Comparison of ENCODE assay signal across 17 mouse cellular contexts in genomic region chr12:87132784-87133183, GRCm38 (mm10). TPM values are rescaled to one million over a fixed set of nuclear protein-coding genes. Genes with fewer than 3 reads are reported as not detected.
"Had no signal": no experiment of that assay in that cellular context is flagged by ENCODE, and none has a peak within 500 bp of the region (broad histone marks: within the 10 kb centered on the region; RNA-seq: fewer than 3 reads in every experiment).

No protein-coding gene starts in this region.

- DNase-seq: kidney, adult 18-20 months; kidney, adult 9 months; kidney, postnatal 14 days; layer of hippocampus, adult 9-11 months; lung, embryonic 14.5 days; midbrain, embryonic 14.5 days; thymus, adult 18-20 months; thymus, postnatal 36 days had no signal

- H3K27me3 ChIP-seq: megakaryocyte, embryonic 14.5 days had no signal

- H3K4me3 ChIP-seq: layer of hippocampus, adult 2 months had no signal

- H3K9ac ChIP-seq: liver, embryonic 14.5 days; lung, embryonic 14.5 days had no signal

- H3K4me2 ChIP-seq: lung, embryonic 14.5 days; midbrain, embryonic 11.5 days had no signal

- H3K9me3 ChIP-seq: megakaryocyte, embryonic 14.5 days had no signal

- ATAC-seq: inflammation-experienced regulatory T-cells, adult 6 months; intestine, embryonic 16.5 days; lung, postnatal 0 days had no signal

- H3K27ac ChIP-seq: layer of hippocampus, adult 2 months; liver, embryonic 14.5 days; macrophage; stomach, postnatal 0 days had no signal

RNA-seq across cellular contexts. Expression of gene Ngb, which starts 30.4 kb away (rescaled TPM):
- polyA plus RNA-seq: inflammation-experienced regulatory T-cells, adult 6 months had no signal
